Mouse (Mus musculus): ENCODE data around the gene Tspan15.

- no peak for TF ChIP-seq CTCF (IDR thresholded peaks at IDR 0.05; ENCODE audit: borderline replicate concordance, control insufficient read depth, extremely low read depth, insufficient read depth, low read length, poor library complexity)
- TF ChIP-seq POLR2A (IDR thresholded peaks at IDR 0.05; ENCODE audit: control insufficient read depth, extremely low read depth, insufficient read depth, low read length, poor library complexity), result no peak
Observed at GRCm38 (mm10) chr10:62181701-62182100, 49.4 kb downstream of the Tspan15 start.

Data from thymus, adult 2 months (tissue).